Mouse (Mus musculus): ENCODE measurements around the gene Gmeb1. TPM values are rescaled to one million over a fixed set of nuclear protein-coding genes. Genes with fewer than 3 reads are reported as not detected.
"Not testable (repeated sequence)": the region's sequence is repeated elsewhere in the genome, so short reads cannot be mapped to it uniquely, and the experiment has no call there.

Gmeb1 gene
- polyA plus RNA-seq (2017; shearing (Covaris generic)), result 10 to 100 TPM; 16.7 to 17.7 TPM

DNA sequence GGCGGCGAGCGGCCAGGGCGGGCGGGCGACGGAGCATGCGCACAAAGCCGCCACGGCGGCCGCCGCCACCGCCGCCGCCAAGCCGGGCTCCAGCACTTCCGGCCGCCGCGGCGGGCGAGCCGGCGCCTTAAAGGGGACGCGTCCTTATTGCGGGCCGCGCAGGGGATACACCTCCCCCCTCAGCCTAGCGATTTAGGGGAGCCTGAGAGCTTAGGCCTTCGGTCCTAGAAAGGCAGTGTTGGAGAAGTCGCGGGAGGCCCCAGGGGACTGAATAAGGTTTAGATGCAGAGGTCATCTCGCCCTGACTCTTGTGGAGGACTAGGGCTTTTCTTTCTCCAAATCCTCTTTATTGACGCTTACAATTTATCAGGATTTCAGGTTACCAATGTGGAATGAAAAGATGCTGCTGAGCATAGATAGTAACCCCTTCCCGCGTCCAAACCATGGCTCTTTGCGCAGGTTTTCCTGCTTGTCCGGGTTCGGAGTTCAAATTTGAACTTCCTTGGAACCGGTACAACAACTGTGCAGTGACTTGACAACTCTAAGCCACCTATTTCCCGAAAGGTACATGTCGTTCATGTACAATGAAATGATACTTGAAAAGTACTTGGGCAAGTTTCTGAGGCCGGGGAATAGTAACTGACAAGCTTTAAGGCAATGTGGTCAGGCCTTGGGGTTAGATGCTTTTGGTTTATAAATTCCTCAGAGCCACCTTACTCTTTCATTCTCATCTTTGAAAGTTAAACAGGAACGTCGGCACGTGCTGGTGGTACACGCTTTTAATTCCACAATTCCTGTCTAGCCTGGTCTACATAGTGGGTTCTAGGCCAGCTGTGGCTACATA is at the start of gene Gmeb1:
Gmeb1 (minus strand) TSS at position 89 of the 844 bp plus-strand sequence.
- ATAC-seq, result peak; percentile 73

DNA sequence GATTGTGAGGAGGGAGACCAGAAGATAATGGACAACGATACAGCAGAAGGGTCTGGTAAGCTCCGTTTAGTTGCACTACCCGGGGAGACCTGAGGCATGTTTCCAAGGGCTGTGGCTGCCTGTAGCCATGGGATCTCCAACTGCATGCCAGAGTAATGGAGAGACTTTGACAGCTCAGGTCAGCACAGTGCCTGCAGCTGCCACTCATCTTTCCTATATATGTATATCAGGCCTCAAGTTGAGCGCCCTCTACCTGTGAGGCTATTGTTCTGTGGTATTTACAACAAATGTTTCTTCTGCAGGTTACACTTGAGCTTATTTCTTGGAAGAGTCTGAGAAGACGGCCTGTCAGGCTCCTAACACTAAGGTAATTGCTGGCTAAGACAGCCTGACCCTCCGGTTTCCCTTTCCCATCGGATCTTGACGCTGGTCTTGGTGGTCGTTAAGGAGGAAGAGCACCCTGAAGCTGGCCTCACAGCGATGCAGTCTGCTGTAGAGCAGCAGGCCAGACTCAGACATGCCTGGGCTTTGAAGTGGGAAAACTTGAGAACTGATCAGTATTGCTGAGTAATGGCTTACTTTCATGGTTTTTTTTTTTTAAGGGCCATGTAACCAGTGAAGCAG is 48.6 kb upstream of the Gmeb1 start:
- ATAC-seq, result peak; percentile 49

DNA sequence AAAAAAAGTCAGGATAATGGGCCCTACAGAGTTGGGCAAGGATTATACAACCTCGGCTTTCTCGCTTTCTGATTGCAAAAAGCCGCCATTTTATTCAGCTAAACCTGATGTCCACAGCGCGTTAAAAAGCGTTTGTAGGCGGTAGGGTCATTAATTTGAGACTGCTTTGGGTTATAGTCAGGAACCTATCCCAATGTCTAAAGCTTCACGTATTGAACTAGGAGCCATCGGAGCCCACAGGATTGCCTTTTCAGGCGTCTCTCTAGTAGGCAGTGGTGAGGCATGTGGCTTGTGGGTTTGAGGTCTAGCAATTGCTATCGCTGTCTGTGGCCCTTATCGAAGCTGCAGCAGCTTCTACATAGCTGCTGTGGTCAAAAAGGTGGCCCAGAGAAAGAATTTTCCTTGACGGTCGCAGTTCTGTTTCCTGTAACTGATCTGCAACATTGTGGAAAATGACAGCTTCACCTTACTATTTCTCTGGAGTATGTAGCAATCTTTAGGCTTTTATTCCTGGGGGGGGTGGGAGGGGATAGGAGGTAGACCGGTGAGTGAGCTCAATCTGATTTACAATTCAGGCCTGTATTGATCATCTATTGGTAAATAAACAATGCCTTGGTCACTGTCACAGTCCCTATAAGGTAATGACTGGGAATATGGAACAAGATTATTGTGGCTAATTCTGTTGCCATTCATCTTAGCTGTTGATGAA is 47.9 kb upstream of the Gmeb1 start:
- ATAC-seq, result peak; percentile 21

DNA sequence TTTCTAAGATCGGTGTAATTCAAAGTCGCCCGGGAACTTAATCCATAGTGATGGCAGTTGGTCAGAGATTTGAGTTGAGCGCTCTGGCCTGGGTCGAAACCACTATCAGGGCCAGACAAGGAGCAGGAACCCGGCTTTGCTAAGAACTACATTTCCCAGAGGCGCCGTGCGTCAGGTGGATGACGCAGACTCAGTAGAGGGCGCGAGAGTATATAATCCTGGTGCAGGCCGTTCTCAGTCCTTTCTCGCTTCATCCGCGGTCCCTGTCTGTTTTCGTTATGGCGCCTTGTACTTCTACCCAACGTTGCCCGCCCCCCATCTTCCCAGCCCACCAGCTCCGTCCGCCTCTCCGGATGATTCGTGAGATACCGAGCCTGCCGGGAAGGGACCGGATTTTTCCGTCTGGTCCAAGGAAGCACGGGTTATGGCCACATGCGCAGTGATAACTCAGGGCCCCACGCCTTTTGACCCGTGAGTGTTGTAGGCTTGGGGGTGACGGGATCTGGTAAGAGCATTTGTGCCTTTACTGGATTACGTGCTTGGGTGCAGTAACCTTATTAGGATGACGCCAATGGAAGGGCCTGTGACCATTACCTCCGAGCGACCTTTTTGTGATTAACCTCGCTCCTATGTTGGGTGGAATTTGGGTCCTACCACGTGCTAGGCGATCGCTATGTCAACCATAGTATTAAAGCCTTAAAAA is 47.2 kb upstream of the Gmeb1 start:
- peak; percentile 91 for ATAC-seq

DNA sequence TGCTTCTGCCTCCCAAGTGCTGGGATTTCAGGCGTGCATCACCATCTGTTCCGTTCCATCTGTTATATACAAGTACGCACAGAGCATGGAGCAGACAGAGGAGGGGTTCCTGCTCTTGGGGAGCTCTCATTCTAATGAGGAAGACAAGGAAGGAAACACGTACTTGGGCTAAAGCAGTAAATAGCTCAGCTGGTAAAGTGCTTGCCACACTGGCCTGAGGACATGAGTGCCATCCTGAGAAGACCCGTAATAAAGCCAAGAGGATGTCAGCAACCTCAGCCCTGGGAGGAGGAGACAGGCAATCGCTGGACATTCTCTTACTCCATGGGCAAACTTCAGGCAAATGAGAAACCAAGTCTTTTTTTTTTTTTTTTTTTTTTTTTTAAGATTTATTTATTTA is 44.6 kb upstream of the Gmeb1 start:
- no peak for ATAC-seq

- no peak for ATAC-seq
These were observed 43.9 kb upstream of the Gmeb1 start for GRCm38 (mm10) chr4:132305276-132305675.

DNA sequence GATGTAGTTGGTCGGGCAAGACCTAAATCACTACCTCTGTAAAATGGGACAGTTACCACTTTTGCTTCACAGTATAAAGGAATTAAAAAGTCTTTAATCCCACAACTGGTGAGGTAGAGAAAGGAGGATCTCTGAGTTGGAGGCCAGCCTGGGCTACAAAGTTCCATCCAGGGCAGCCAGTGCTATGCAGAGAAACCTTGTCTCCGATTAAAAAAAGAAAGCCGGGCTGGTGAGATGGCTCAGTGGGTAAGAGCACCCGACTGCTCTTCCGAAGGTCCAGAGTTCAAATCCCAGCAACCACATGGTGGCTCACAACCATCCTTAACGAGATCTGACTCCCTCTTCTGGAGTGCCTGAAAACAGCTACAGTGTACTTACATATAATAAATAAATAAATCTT is 42.1 kb upstream of the Gmeb1 start:
- not testable (repeated sequence) for ATAC-seq

DNA sequence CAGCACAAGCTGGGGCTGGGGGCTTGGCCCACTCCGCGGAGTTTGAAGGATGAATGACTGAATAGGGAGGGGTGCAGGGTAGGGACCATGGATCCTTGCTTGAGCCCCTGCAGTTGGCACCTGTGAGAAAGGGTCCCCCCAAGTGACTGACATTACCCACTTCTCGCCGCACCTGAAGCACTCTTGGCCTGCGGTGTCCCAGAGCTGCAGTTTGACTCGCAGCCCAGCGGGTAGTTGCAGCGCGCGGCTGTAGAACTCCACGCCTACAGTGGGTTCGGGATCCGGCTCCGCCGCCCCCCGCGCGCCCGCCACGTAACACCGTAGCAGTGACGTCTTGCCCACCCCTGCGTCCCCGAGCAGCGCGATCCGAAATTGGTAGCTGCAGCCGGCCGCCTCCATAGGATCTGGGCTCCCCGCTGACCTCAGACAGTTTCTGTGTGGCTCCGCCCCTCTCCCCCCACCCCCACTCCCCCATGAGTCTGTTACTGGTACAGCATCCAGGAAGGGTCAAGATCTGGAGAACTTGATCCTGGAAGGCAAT is 41.6 kb upstream of the Gmeb1 start, which contains the start of gene Rab42:
Rab42 (minus strand) TSS at position 447 of the 541 bp plus-strand sequence.
- ATAC-seq, result peak; percentile 81

GRCm38 (mm10) chr4:132301965-132302938 is 40.9 kb upstream of the Gmeb1 start:
- ATAC-seq, result peak; percentile 46

DNA sequence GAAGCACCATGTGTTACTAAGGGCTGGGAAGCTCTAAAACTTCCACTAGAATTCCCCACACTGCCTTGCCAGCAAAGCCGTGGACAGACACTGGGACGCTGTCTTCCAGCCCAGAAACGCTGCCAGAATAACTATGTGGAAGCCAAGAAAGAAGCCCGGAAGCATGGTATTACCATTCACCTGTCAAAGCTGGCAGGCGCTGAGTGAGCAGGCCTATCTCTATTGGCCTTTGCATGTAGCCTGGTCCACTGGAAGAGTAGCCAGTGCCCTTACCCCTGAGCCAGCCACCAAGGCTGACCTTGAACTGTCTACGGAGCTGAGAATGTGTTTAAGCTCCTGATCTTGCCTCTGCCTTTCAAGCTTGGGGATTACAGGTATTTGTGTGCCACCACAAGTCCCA is 40.1 kb upstream of the Gmeb1 start:
- ATAC-seq, result no peak

- no peak for ATAC-seq
These were observed 38.4 kb upstream of the Gmeb1 start for GRCm38 (mm10) chr4:132299849-132300248.

DNA sequence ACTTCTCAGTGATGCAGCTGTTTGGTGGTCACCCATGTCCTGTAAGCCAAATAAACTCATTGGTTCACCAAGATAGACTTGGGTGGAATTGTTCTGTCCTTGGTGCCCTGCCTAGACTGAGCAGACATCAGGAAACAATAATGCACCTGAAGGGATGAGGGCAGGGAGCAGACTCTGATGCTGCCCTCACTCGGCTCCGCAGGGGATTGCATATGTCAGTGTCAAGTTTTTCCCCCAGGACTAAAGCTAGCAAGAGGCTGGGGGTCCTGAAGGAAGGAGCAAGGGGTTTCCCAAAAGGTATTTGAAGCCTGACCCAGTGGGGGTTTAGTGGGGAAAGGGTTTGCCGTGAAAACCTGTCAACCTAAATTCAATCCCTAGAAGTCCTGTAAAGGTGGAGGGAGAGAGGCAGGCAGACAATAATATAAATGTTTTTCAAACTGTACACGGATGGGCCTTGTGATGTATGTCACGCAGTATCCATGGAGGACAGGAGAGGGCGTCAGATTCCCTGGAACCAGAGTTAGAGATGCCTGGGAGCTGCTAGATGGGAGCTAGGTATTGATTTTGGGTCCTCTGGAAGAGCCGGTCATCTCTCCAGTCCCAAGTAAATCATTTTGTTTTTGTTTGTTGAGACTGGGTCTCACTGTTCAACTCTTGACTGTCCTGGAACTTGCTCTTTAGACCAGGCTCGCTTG is 34.4 kb upstream of the Gmeb1 start:
- no peak for ATAC-seq

DNA sequence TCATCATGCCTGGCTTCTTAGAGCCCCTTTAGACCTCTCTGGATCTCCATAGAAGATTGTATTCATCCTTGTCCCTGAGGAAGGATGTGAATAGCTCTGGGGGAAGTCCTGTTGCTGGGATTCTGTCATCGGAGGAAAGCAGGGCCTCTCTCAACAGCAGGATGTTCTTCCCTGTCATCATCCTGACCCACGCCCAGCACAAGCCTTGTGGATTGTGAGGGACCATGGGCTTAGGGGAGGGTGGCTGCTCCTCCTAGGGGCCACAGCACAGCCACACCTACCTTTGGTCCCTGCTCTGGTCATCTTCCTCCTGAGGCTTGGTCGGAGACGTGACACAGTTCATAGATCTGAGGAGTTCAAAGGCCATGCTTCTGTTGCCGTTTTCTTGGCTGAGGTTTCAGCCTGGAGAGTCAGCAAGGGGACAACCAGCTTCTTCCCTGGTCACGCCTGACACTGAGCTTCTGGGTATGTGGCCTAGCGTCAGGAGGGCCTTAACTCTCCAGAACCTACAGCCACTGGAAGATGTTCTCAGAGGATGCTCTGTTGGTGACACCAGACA is 32.4 kb upstream of the Gmeb1 start:
- ATAC-seq, result no peak

DNA sequence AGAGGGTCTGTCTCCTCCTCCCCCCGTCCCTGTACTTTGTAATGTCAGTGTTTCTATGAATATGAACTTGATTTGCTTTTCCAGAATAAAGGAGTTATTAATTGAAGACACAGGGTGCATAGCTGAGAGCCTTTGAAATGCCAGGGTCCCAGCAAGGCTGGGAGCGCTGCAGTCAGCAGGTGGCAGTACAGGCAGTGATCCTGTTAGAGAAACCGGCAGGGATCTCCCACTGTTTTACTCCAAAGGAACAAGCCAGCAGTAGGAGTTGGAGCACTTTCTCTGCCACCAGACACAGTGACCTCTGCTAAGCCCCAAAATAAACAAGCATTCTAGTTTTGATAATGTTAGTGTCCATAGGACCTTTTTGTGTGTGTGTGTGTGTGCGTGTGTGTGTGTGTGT is 31.6 kb upstream of the Gmeb1 start:
- ATAC-seq, result no peak

DNA sequence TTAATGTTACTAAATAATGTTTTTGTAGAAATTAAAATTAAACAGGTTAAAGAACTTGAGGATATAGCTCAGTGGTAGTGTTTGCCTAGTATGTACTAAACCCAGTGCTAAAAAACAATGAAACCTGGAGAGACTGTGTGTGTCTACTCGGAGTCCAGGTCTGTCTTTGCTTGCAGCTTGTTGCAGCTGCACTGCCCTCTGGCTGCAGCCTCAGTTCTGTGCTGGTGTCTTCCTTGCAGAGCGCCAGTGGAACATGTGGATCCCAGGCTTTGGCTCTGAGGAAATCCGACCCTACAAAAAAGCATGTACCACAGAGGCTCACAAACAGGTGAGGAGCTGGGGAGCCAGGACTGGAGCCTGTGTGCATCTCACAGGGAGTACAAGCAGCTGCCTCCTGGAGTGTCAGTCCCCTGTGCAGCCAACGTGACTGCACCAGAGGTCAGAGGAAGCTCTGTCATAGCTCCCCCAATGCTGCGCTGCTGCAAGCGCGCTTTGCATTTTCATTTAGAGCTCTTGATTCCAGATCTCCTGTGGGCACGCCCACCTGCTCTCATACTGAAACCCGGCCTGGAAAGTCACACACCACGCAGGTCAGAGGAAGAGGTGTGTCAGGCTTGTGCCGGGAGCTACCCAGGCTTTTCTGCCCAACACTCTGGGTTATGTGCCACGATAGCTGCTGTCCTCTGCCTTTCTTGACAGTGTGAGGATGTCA is 30.4 kb upstream of the Gmeb1 start:
- no peak for ATAC-seq

DNA sequence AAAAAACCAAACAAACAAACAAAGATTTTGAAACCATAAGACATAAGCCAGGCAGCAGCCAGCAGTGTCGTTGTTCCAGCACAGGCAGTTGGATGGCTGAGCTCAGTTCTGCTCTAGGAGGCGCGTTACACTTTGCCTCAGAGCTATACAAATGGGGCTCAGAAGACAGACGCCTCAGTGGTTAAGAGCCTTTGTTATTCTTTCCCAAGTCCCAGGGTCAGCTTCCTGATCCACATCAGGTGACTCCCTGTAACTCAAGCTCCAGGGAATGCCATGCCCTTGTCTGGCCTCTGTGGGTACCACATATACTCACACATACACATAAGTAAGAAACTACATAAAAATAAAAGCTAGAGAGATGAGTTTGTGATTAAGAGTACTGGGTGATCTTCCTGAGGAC is 29.7 kb upstream of the Gmeb1 start:
- ATAC-seq, result no peak

DNA sequence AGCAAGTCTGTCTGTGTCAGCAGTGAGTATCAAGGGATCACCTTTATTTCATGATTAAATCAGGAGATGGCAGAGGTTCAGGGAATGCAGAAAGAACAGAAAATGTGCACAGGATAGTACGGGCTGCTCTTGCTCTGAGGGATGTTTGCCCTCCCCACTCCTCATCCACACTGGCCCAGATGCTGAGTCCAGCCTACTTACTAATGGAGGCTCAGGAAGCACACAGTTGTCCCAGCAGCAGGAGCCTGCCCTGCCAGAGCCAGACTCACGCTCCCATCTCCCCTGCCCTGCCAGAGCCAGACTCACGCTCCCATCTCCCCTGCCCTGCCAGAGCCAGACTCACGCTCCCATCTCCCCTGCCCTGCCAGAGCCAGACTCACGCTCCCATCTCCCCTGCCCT is 27.4 kb upstream of the Gmeb1 start:
- ATAC-seq, result not testable (repeated sequence)

DNA sequence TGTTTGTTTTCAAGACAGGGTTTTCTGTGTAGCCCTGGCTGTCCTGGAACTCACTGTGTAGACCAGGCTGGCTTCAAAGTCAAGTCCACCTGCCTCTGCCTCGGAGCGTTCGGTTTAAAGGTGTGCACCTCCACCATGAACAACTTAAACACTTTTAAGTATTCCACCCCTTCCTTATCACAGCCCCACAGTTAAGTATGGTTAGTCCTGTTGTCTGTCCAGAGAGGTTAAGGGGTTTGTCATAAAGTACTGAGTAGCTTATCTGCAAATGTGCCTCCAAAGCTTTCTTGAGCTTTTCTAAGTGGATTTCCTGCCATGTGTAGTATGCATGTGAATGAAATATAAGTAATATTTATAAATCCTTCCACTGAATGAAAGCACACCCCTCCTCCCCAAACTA is 14.5 kb upstream of the Gmeb1 start:
- ATAC-seq, result no peak

DNA sequence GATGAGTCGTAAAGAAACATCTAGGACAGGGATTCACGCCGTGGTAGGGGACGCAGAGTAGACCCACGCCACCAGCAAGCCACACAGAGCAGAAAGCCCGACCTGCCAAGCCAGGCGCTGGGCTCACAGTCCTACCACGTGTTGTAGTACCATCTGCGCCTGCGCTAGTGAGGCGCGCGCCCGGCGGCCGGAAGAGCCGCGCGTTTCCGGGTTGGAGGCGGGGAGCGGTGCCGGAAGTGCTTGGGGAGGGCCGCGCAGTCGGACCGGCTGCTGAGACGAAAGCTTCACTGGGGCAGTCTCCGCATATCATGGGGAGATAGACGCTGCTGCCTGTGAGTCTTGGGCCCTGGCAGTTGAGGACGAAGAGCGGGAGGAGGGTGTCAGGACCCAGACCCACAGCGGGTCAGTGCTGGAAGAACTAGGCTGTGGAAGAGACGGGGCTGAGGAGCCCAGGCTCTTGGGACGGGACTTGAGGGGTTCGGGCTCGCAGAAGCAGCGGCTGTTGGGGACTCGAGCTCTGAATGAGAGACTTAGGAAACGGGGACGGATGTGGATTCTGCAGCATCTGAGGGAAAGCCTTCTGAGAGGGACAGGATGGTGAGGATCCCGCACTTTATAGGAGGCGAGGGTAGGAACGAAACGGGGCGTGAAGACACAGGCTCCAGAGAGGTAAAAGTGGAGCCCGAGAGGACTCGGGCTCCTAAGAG is 12.9 kb upstream of the Gmeb1 start, which contains the start of gene Taf12:
Taf12 (plus strand) TSS at position 220 of the 707 bp plus-strand sequence.
- peak; percentile 73 for ATAC-seq
